Mouse (Mus musculus) mammary gland, adult 2 months (tissue): ENCODE data around the gene Cfap20. TPM values are rescaled to one million over a fixed set of nuclear protein-coding genes. Genes with fewer than 3 reads are reported as not detected.

Experiments
- polyA plus RNA-seq: library from polyadenylated mRNA; depleted of rRNA; stranded (reverse); fragments of >200 nt; gene quantifications from 2 replicates; pipeline ENCODE4 v1.2.3, GENCODE M21; 2012; ENCODE audit warnings: low replicate concordance; rRNA removed

Cfap20 gene
- polyA plus RNA-seq: 38.6 and 45.7 TPM in 2 replicates

DNA sequence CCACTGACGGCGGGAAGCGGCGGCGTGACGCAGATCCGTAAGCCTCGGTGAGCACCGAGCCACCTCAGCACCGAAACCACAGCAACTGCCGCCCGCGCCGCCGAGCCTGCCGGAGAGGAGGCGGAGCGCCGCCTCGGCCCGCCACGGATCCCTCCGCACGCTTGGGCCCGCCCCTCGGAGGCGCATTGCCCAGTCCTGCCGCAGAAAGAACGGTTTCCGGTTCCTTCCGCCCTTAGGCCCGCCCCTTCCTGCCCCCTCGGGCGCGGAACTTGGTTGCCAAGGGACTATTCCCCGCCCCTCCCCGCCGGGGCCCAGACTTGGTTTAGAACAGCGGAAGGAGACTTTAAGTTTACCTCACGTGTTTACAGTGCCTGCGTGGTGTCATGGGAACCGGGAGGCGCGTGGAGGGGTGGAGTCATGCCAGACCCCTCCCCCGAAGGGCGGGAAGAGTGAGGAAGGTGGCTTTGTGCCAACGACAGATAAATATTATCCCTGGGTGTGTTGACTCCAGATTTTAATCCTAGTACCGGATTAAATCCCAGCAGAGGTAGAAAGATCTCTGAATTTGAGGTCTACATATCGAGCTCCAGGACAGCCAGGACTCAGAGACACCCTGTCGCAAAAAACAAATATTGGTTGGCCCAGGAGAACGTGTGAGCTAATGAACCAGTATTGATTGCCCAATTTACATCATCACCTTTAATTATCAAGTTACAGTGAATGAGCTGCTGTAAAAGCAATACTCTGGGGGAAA, at the start of gene Cfap20:
TSS of gene Cfap20 (minus strand) at position 184 of the 754 bp plus-strand sequence.

Other genes starting within 250 kb of the Cfap20 start
- 27.6 and 44.8 TPM in 2 replicates for gene Kifc3, start 232.1 kb downstream of the Cfap20 start, polyA plus RNA-seq
- gene Cngb1, start 128.3 kb downstream of the Cfap20 start, polyA plus RNA-seq: 1.0 and 1.2 TPM in 2 replicates
- gene Tepp, start 124.3 kb downstream of the Cfap20 start, polyA plus RNA-seq: 0.30 TPM in 1 of 2 replicates, not detected in the other
- gene Zfp319, start 102.9 kb downstream of the Cfap20 start, polyA plus RNA-seq: 9.5 and 16.2 TPM in 2 replicates
- 28.7 and 33.4 TPM in 2 replicates for gene Usb1, start 102.6 kb downstream of the Cfap20 start, polyA plus RNA-seq
- gene Mmp15, start 82.6 kb downstream of the Cfap20 start, polyA plus RNA-seq: 32.1 and 55.1 TPM in 2 replicates
- gene Csnk2a2, start 55.2 kb upstream of the Cfap20 start, polyA plus RNA-seq: 12.8 and 28.3 TPM in 2 replicates
- gene Ccdc113, start 99.2 kb upstream of the Cfap20 start, polyA plus RNA-seq: not detected in 2 replicates
- gene Prss54, start 141.5 kb upstream of the Cfap20 start, polyA plus RNA-seq: not detected in 2 replicates
- 1.5 and 2.3 TPM in 2 replicates for gene Gins3, start 198.6 kb upstream of the Cfap20 start, polyA plus RNA-seq
- 22.4 and 26.3 TPM in 2 replicates for gene Ndrg4, start 242.1 kb upstream of the Cfap20 start, polyA plus RNA-seq